Mouse (Mus musculus) small intestine, adult 2 months (tissue): ENCODE measurements around the gene Cks1b.

Source experiments
- CTCF ChIP-seq: fragments of 200-500 bp; IDR thresholded peaks from 2 replicates; pipeline ENCODE4 v1.5.1; 2012; ENCODE audit warnings: low read depth, mild to moderate bottlenecking, control low read depth, inconsistent platforms, low read length, moderate library complexity, mixed read lengths; ENCODE audit not compliant: insufficient replicate concordance, insufficient read length; ENCODE audit errors: extremely low read depth
- POLR2A ChIP-seq: fragments of 200-500 bp; IDR thresholded peaks from 2 replicates; pipeline ENCODE4 v1.6.1; 2012; ENCODE audit warnings: low read depth, mild to moderate bottlenecking, control low read depth, inconsistent platforms, low read length, moderate library complexity

GRCm38 (mm10) chr3:89434532-89434931 lies 16.3 kb upstream of the Cks1b start:
- TF ChIP-seq CTCF (no peak), POLR2A (no peak)
